Mouse (Mus musculus) gastrocnemius, postnatal 4 days (tissue): Measurements from ENCODE around the gene Map2. TPM values are rescaled to one million over a fixed set of nuclear protein-coding genes. Genes with fewer than 3 reads are reported as not detected.

Source experiments
- total RNA-seq, 2 experiments: library from RNA; stranded (reverse); gene quantifications; 2 replicates each; pipeline ENCODE4 v1.2.3; 2021

The Map2 gene
- total RNA-seq, 2 experiments from 2014 or later = 14.5 to 16.8 TPM

Other genes starting within 250 kb of the Map2 start
- gene Crygf, start 248.8 kb upstream of the Map2 start, total RNA-seq = not detected